Mouse (Mus musculus) hindbrain, embryonic 11.5 days (tissue): ENCODE measurements at regions not wholly inside any gene's neighbourhood (a gene's known extent, or its start where the extent isn't known, plus 50 kb on each side); places are given as distances from the start of the nearest gene placed in this dataset.

Source experiments
- ATAC-seq: fragments of 200-750 bp; cut with Nextera tagmentation; 2 replicates; pipeline ENCODE4 v1.8.0; 2017; ENCODE audit warnings: mild to moderate bottlenecking, moderate TSS enrichment, moderate library complexity; ENCODE audit not compliant: low FRiP score
- DNase-seq: peaks from one replicate; pipeline ENCODE4 v3.0.0-alpha.2; 2015; ENCODE audit warnings: low spot score
- H3K27ac ChIP-seq: fragments of 300-500 bp; sonication (generic); 2 replicates; pipeline ENCODE4 v1.5.1; 2014; ENCODE audit warnings: mild to moderate bottlenecking, low read depth, low read length
- H3K27me3 ChIP-seq: fragments of 300-500 bp; sonication (generic); 2 replicates; pipeline ENCODE4 v1.6.1; 2014; ENCODE audit warnings: mild to moderate bottlenecking, low read length, moderate library complexity, mixed read lengths; ENCODE audit not compliant: control insufficient read depth, insufficient read depth
- H3K36me3 ChIP-seq: fragments of 300-500 bp; sonication (generic); 2 replicates; pipeline ENCODE4 v1.6.1; 2014; ENCODE audit warnings: mild to moderate bottlenecking, low read length, moderate library complexity, mixed read lengths; ENCODE audit not compliant: control insufficient read depth, insufficient read depth
- H3K4me1 ChIP-seq: fragments of 300-500 bp; sonication (generic); replicated peaks from 2 replicates; pipeline ENCODE4 v1.6.1; 2014; ENCODE audit warnings: low read length, mixed read lengths; ENCODE audit not compliant: control insufficient read depth, insufficient read depth
- H3K4me2 ChIP-seq: fragments of 300-500 bp; sonication (generic); replicated peaks from 2 replicates; pipeline ENCODE4 v1.6.1; 2014; ENCODE audit warnings: mild to moderate bottlenecking, low read depth, low read length
- H3K4me3 ChIP-seq: fragments of 300-500 bp; sonication (generic); 2 replicates; pipeline ENCODE4 v1.5.1; 2014; ENCODE audit warnings: low read depth, low read length
- H3K9ac ChIP-seq: fragments of 300-500 bp; sonication (generic); 2 replicates; pipeline ENCODE4 v1.6.1; 2014; ENCODE audit warnings: low read depth, low read length
- H3K9me3 ChIP-seq: fragments of 300-500 bp; sonication (generic); 2 replicates; pipeline ENCODE4 v1.6.1; 2016; ENCODE audit warnings: low read length; ENCODE audit not compliant: control insufficient read depth
- WGBS: fragments of 180-500 bp; shearing (Covaris S2); extraction: QIAGEN DNeasy Blood & Tissue Kit; methylation state at CpG from one replicate; pipeline ENCODE4 v1.1.7; 2014; 5-methylcytosine and 5-hydroxymethylcytosine counted together

DNA sequence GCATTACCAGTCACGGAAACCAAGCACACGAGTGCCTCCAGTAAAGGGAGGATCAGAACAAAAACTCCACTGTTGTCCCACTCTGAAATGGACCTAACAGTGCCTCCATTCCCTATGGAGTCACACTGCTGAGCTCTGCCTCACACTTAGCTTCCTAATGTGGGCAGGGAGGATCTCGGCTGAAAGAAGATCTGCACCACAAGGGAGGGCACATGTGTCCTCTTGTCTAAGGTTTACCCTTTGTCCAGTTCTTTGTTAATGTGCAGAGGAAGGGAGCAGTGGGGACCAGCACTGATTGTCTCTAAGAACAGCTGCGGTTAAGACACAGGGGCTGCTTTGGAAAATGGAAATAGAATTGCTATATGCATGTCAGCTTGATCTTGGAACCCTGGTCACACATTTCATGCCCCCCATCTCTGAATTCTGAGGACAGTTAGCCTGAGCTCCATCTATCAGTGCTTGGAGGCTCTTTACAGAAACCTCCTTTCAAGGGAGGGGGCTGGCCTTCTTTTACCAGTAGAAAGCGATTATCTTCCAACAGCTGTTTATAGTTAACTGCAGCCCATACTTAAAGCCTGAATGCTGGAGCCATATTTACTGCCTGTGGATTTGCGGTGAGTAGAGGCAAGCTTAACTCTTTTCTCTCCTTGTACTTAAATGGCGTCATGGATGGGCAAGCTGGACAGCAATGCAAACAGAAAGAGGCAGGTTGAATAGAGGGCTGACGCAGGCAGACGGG lies 485.5 kb upstream of the Cdh11 start:
- ATAC-seq (peak; percentile 49; the same call in 1 of the 2 replicates), DNase-seq (peak; percentile 29)
- 35% methylated on average over 9 of the region's 9 CpGs for WGBS
- H3K9me3 ChIP-seq = no peaks in the 10 kb centered on the region
- no peak overlapping the region for H3K4me3 ChIP-seq
- H3K9ac ChIP-seq = no peak overlapping the region
- H3K27ac ChIP-seq = no peak overlapping the region
- H3K36me3 ChIP-seq = no peaks in the 10 kb centered on the region
- H3K27me3 ChIP-seq = no peaks in the 10 kb centered on the region
- no peak overlapping the region for H3K4me2 ChIP-seq
- no peaks in the 10 kb centered on the region for H3K4me1 ChIP-seq

DNA sequence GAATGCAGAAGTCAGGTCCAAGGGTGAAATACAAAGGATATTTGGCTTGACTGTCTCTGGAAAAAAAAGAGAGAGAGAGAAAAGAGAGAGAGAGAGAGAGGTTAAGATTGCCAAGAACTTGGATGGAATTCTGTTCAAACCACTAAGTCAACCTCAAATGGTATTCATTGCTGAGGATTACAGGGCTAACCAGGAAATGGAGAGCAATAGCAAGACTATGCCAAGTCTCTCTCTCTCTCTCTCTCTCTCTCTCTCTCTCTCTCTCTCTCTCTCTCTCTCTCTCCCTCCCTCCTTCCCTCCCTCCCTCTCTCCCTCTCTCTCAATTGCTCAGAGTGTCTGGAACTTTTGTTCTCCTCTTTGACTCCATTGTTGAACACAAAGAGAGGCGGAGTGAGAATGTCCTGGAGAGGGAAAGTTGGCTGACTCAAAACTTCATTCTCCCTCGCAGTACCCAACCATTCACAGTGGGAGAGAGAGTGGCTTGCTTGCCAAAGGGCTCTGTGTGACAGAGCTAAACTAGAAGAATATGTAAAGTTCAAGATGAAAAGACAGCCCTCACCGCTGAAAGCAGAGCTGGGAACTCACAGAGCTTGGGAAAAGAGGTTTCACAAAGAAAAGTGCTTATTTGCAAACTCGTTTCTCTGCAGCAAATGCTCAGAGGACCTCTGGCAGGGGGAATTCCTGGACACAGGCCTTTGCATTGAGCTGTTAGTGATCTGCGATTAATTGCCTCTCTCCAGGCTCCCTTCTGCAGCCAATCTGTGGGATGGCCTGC lies 487.1 kb upstream of the Cdh11 start:
- 6% methylated on average over 5 of the region's 5 CpGs for WGBS

DNA sequence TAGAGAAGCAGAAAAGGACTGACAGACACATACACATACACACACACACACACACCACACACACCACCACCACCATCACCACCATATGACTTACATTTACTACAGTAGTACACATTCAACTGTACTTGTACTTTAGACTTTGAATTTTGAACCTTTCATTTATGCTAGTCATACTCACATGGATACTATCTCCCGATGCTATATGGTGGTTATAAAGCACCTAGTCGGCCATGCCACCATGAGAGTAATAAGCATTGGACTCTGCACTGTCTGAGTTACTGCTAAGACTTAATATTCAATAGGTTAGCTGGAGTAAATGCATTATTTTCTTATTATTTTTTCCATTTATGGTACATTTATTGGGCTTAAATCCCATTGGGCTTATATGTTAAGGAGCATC lies 488.0 kb upstream of the Cdh11 start:
- Histone ChIP-seq H3K9ac (no peak overlapping the region), H3K4me3 (no peak overlapping the region), H3K27me3 (no peaks in the 10 kb centered on the region), H3K27ac (no peak overlapping the region), H3K4me1 (no peaks in the 10 kb centered on the region), H3K36me3 (no peaks in the 10 kb centered on the region), H3K9me3 (no peaks in the 10 kb centered on the region), H3K4me2 (no peak overlapping the region)
- DNase-seq (no peak), ATAC-seq (no peak)
- 93% methylated on average over 2 of the region's 2 CpGs for WGBS

More for the DNA sequence above, 487.1 kb upstream of the Cdh11 start:
- Histone ChIP-seq H3K4me3 (no peak overlapping the region), H3K9me3 (no peaks in the 10 kb centered on the region), H3K27me3 (no peaks in the 10 kb centered on the region), H3K27ac (no peak overlapping the region), H3K36me3 (no peaks in the 10 kb centered on the region), H3K4me1 (no peaks in the 10 kb centered on the region), H3K9ac (no peak overlapping the region), H3K4me2 (no peak overlapping the region)
- ATAC-seq (peak; percentile 51; the same call in 1 of the 2 replicates), DNase-seq (peak; percentile 28)

DNA sequence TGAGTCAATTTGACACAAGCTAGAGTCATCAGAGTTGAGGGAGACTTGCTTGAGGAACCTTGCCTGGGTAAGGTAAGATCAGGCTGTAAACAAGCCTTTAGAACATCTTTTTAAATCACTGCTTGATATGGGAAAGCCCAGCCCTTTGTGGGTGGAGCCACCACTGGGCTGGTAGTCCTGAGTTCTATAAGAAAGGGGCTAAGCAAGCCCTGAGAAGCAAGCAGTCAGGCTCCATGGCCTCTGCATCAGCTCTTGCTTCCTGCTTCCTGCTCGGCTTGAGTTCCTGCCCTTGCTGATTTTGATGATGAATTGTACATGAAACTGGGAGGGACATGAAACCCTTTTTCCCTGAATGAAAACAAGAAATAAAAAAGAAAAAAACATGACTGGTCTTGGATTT lies 496.4 kb upstream of the Cdh11 start:
- Histone ChIP-seq H3K4me1 (no peaks in the 10 kb centered on the region), H3K4me3 (no peak overlapping the region), H3K9me3 (no peaks in the 10 kb centered on the region), H3K36me3 (no peaks in the 10 kb centered on the region), H3K9ac (no peak overlapping the region), H3K27ac (no peak overlapping the region), H3K4me2 (no peak overlapping the region), H3K27me3 (no peaks in the 10 kb centered on the region)
- no peak for DNase-seq
- ATAC-seq = no peak
- WGBS = 38% methylated on average over 1 of the region's 1 CpGs

DNA sequence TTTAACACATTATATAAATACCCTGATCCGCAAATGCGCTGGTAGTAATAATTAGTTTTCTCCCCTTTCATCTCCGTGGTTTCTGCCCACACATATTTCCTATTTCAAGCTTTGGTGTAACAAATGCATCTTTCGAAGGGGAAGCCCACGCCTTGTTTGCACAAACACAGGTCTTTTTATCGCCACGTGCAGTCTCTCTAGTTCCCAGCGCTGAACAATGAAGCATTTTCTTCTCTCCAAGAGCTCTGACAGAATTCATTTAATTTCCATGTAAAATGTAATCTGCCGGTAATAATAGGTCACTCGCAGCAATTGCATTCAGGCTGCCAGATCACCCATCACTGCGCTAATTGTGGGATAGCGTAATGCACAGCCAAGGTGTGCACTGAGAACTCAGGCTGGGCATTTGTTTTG lies 503.1 kb upstream of the Cdh11 start:
- DNase-seq (no peak), ATAC-seq (peak; percentile 40; the same call in 1 of the 2 replicates)
- 57% methylated on average over 12 of the region's 12 CpGs for WGBS
- H3K27me3 ChIP-seq = no peaks in the 10 kb centered on the region
- H3K36me3 ChIP-seq = no peaks in the 10 kb centered on the region
- no peak overlapping the region for H3K27ac ChIP-seq
- no peaks in the 10 kb centered on the region for H3K4me1 ChIP-seq
- H3K9ac ChIP-seq = no peak overlapping the region
- H3K4me3 ChIP-seq = no peak overlapping the region
- H3K4me2 ChIP-seq = no peak overlapping the region
- H3K9me3 ChIP-seq = no peaks in the 10 kb centered on the region

DNA sequence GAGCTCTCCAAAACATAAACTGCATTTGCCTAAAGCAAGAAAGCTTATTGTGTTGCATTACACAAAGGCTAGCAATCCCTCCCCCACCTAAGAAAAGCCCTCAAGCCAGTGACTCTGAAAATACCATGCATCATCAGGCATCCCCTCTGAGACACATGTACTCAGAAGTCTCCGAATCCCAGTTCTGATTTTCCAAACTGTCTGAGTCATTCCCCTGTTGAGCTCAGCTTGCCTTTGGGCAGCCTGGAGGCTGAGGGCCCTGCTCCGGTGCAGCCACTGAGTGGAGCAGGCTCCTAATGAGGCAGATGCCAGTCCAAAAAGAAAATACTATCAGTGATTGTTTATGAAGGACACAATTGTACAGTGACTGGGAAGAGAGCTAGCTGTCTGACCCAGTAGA lies 507.5 kb upstream of the Cdh11 start:
- Histone ChIP-seq H3K27ac (no peak overlapping the region), H3K27me3 (no peaks in the 10 kb centered on the region), H3K36me3 (no peaks in the 10 kb centered on the region), H3K4me2 (no peak overlapping the region), H3K4me1 (no peaks in the 10 kb centered on the region), H3K9me3 (no peaks in the 10 kb centered on the region), H3K9ac (no peak overlapping the region), H3K4me3 (no peak overlapping the region)
- DNase-seq (no peak), ATAC-seq (no peak)
- 79% methylated on average over 2 of the region's 2 CpGs for WGBS

DNA sequence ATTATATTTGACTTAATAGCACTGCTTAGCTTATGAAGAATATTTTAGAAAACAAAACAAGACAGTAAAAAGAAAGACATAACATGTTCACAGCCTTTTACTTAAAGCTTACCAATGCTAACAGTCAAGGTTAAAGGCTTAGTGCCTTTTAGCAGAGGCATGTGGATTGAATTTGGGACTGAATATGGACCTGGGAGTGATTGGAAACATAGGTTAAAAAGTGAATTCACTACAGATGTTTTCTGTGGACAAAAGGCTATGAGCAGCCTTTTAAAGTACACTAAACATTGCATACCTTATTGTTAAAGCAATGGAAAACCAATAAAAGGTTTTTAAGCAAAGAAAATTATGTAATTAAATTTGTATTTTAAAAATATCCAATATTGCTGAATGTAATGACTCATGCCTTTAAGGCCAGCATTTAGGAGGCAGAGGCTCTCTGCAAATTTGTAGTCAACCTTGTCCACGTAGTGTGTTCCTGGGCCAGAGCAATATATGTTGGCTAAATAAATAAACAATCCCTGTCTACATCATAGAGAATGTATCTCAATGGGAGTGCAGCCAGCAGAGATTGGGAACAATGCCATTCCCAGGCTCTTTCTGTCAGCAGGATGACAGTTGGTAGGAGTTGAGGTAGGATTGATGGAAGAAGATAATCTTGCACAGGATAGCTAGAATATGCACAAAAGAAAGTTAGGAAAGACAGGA lies 521.2 kb upstream of the Cdh11 start:
- Histone ChIP-seq H3K27me3 (no peaks in the 10 kb centered on the region; the same call in 1 of the 2 replicates), H3K4me2 (no peak overlapping the region), H3K4me3 (no peak overlapping the region), H3K9ac (no peak overlapping the region), H3K9me3 (no peaks in the 10 kb centered on the region), H3K4me1 (no peaks in the 10 kb centered on the region), H3K27ac (no peak overlapping the region), H3K36me3 (no peaks in the 10 kb centered on the region)
- 58% methylated on average over 1 of the region's 1 CpGs for whole genome bisulfite sequencing
- ATAC-seq = no peak
- no peak for DNase-seq

DNA sequence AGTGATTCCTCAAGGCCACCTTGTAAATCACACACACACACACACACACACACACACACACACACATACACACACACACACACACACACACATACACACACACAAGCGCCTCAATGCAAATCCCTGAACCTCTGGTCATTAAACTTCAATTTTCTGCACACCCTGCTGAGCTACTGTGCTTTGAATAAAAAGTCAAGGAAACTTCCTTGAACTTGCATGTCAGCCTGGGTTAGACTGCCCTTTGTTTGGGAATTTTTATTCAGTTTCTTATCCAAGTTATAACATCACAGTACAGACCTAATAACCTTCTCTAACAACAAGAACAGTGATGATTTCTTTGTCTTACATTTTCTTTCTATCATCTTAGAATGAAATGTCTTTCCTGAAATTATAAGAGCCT lies 528.1 kb upstream of the Cdh11 start:
- DNase-seq (peak; percentile 27), ATAC-seq (no peak)

More for the DNA sequence above, 528.1 kb upstream of the Cdh11 start:
- Histone ChIP-seq H3K4me1 (peaks cover 4% of the 10 kb centered on the region), H3K27me3 (peaks cover 2% of the 10 kb centered on the region), H3K9me3 (no peaks in the 10 kb centered on the region), H3K4me2 (no peak overlapping the region), H3K4me3 (no peak overlapping the region), H3K9ac (no peak overlapping the region), H3K27ac (no peak overlapping the region), H3K36me3 (no peaks in the 10 kb centered on the region)
- WGBS = 31% methylated on average over 1 of the region's 1 CpGs
